Mouse (Mus musculus) induced T-regulatory cell, adult 2 months (primary cell): ENCODE data around the gene Mindy2.

ENCODE experiments used
- DNase-seq: peaks from one replicate; pipeline ENCODE4 v3.0.0-alpha.2; 2012; ENCODE audit warnings: low read depth

Mindy2 gene

DNA sequence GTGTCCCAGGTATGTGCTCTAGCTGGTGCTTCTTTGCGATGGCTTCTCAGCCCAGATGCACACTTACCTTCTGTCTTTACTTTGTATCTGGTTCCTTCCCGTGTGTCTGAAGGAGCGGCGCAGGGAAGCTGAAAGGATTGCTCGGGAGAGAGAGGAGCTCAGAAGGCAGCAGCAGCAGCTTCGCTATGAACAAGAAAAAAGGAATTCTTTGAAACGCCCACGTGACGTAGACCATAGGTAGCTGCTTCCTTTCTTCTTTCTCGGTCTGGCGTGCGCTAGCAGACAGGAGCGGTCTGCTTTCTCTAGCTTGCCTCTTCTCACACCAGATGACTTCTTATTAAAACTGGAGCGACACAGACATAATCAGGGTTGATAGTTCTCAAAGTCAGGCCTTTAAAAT lies 72.3 kb downstream of the Mindy2 start:
- peak; percentile 47 for DNase-seq

DNA sequence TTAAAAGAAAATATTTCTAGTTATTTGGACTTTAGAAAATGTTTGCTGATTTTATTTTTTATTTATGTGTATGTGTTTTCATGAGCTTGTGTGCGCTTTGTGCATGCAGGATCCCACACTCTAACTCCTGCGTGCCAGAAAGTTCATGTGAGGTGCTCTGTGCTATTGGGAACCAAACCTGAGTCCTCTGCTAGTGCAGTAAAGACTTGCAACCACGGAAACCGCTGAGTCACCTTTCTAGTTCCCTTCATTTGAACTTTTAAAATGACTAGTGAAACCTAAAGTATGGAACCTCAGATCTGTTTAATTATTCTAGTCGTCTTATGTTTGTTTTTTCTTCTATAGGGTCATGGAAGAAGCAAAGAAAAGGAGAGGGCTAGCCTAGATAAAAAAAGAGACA lies 76.0 kb downstream of the Mindy2 start:
- DNase-seq: no peak

GRCm38 (mm10) chr9:70578123-70578522 lies 78.9 kb downstream of the Mindy2 start:
- DNase-seq: no peak

DNA sequence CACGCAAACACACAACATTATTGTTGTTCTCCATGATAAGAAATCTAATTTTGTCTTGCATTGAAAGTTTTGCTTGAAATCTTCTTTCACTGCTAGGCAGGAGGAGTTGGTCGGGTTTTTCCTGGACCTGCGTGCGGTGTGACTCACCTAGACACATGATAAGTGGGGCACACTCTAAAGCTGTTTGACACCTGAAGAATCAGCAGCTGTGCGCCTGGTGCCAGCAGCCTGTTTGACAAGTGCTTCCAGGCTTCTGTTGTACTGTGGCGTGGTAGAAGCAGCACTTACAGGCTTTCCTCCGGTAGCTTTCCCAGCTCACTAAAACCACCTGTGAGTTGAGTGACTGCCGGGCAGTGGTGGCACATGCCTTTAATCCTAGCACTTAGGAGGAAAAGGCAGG lies 86.6 kb downstream of the Mindy2 start:
- no peak for DNase-seq

GRCm38 (mm10) chr9:70567651-70568050 lies 89.3 kb downstream of the Mindy2 start:
- DNase-seq: no peak

- no peak for DNase-seq
These were observed 94.1 kb downstream of the Mindy2 start for GRCm38 (mm10) chr9:70562825-70563224.

DNA sequence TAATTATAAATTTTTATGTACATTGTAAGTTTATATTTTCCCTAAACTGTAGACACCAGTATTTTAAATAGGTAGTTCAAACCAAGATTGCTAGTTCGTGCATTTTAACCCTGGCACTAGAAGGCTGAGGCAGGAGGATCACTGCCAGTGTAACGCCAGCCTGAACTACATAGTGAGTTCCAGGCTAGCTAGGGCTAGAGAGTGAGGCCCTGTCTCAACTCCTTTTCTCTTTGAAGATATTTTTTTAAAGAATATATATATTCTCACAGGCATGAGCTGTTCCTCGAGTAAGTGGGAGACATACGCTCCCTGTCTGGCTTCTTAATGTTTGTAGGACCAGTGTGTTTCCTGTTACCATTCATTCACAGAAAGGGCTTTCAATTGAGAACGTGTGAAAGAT lies 100.2 kb downstream of the Mindy2 start:
- no peak for DNase-seq

DNA sequence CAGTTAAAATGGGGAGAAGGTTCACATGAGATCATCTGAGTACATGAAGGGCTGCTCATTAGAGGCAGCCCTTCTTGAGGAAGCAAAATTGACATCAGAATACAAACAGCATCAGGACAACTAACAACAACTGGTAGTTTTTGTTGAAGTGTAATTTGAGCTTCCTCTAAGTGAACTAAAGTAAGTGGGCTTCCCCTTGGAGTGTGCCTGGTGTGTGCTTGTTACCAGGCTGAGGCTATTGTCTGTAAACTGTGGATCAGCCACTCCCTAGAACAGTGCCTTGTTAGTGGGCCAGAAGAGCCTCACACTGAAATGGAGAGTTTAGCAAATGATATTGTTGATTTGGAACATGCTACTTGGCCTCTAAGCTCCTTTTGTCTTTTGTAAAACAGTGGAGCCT lies 101.5 kb downstream of the Mindy2 start:
- DNase-seq: no peak

GRCm38 (mm10) chr9:70552233-70552632 lies 104.7 kb downstream of the Mindy2 start:
- DNase-seq: peak; percentile 20

GRCm38 (mm10) chr9:70551524-70551923 lies 105.5 kb downstream of the Mindy2 start:
- DNase-seq: no peak
